Mouse (Mus musculus) liver, postnatal 0 days (tissue): ENCODE results near the gene Mrps7. TPM values are rescaled to one million over a fixed set of nuclear protein-coding genes. Genes with fewer than 3 reads are reported as not detected.

Experiments
- ATAC-seq: fragments of 200-750 bp; cut with Nextera tagmentation; 2 replicates; pipeline ENCODE4 v1.8.0; 2017; ENCODE audit warnings: mild to moderate bottlenecking, moderate library complexity
- DNase-seq: peaks from one replicate; pipeline ENCODE4 v3.0.0-alpha.2; 2016
- H3K27ac ChIP-seq: fragments of 300-500 bp; sonication (generic); 2 replicates; pipeline ENCODE4 v1.5.1; 2014; ENCODE audit warnings: antibody characterized with exemption, moderate library complexity, mild to moderate bottlenecking, low read depth
- H3K27me3 ChIP-seq: fragments of 300-500 bp; sonication (generic); 2 replicates; pipeline ENCODE4 v1.6.1; 2014; ENCODE audit warnings: low read length, control low read depth, mixed read lengths; ENCODE audit not compliant: insufficient read depth
- H3K36me3 ChIP-seq: fragments of 300-500 bp; sonication (generic); replicated peaks from 2 replicates; pipeline ENCODE4 v1.6.1; 2014; ENCODE audit warnings: mild to moderate bottlenecking, control low read depth, low read length, moderate library complexity, mixed read lengths; ENCODE audit not compliant: insufficient read depth
- H3K4me1 ChIP-seq: fragments of 300-500 bp; sonication (generic); 2 replicates; pipeline ENCODE4 v1.6.1; 2014; ENCODE audit warnings: antibody characterized with exemption, mild to moderate bottlenecking, control low read depth; ENCODE audit not compliant: insufficient read depth
- H3K4me2 ChIP-seq: fragments of 300-500 bp; sonication (generic); 2 replicates; pipeline ENCODE4 v1.6.1; 2014; ENCODE audit warnings: low read depth, mild to moderate bottlenecking, low read length, moderate library complexity, mixed read lengths
- H3K4me3 ChIP-seq: fragments of 300-500 bp; sonication (generic); 2 replicates; pipeline ENCODE4 v1.5.1; 2014; ENCODE audit warnings: low read depth, low read length
- H3K9ac ChIP-seq: fragments of 300-500 bp; sonication (generic); replicated peaks from 2 replicates; pipeline ENCODE4 v1.6.1; 2014; ENCODE audit warnings: mild to moderate bottlenecking, moderate library complexity
- H3K9me3 ChIP-seq: fragments of 300-500 bp; sonication (generic); 2 replicates; pipeline ENCODE4 v1.6.1; 2016; ENCODE audit warnings: mild to moderate bottlenecking, control low read depth, low read length, mixed read lengths
- CTCF ChIP-seq: sonication (generic); IDR thresholded peaks from 2 replicates; pipeline ENCODE4 v1.5.1; 2016; ENCODE audit warnings: antibody characterized with exemption, low read depth
- EP300 ChIP-seq: IDR thresholded peaks from 2 replicates; pipeline ENCODE4 v1.6.1; 2016; ENCODE audit warnings: antibody characterized with exemption, low read depth, mild to moderate bottlenecking
- WGBS: fragments of 180-500 bp; shearing (Covaris S2); extraction: QIAGEN DNeasy Blood & Tissue Kit; methylation state at CpG from one replicate; pipeline ENCODE4 v1.1.7; 2014; ENCODE audit not compliant: insufficient replicate concordance; 5-methylcytosine and 5-hydroxymethylcytosine counted together
- polyA plus RNA-seq: library from polyadenylated mRNA; unstranded; fragments of >200 nt; fragmentation: Nextera tagmentation; extraction: Ambion mirVana; gene quantifications from 2 replicates; pipeline ENCODE4 v1.2.1, GENCODE M21; 2015

The Mrps7 gene
- polyA plus RNA-seq, 1 experiment from 2014 or later: 48.9 TPM

- Histone ChIP-seq H3K4me2 (no peak overlapping the region), H3K27ac (no peak overlapping the region), H3K4me1 (no peaks in the 10 kb centered on the region), H3K9me3 (no peaks in the 10 kb centered on the region), H3K4me3 (no peak overlapping the region), H3K27me3 (no peaks in the 10 kb centered on the region), H3K9ac (no peak overlapping the region), H3K36me3 (peaks cover 88% of the 10 kb centered on the region)
- no peak for ATAC-seq
- no peak for DNase-seq
- TF ChIP-seq EP300: no peak
- TF ChIP-seq CTCF: no peak
- WGBS: 80% methylated on average over 10 of the region's 10 CpGs
Measured at GRCm38 (mm10) chr11:115582913-115583606, 20.7 kb upstream of the Mrps7 start.

- Histone ChIP-seq H3K36me3 (peaks cover 91% of the 10 kb centered on the region), H3K9me3 (no peaks in the 10 kb centered on the region), H3K4me1 (no peaks in the 10 kb centered on the region), H3K4me3 (no peak overlapping the region), H3K4me2 (no peak overlapping the region), H3K27me3 (no peaks in the 10 kb centered on the region), H3K27ac (no peak overlapping the region), H3K9ac (no peak overlapping the region)
- 86% methylated on average over 10 of the region's 10 CpGs for WGBS
- TF ChIP-seq EP300 (no peak), CTCF (no peak)
- no peak for ATAC-seq
- no peak for DNase-seq
Measured at GRCm38 (mm10) chr11:115584376-115585073, 19.2 kb upstream of the Mrps7 start.

- ATAC-seq: no peak
- no peaks in the 10 kb centered on the region for H3K4me1 ChIP-seq
- no peak for DNase-seq
- H3K4me2 ChIP-seq: no peak overlapping the region
- no peak overlapping the region for H3K4me3 ChIP-seq
- WGBS: 82% methylated on average over 7 of the region's 7 CpGs
- no peaks in the 10 kb centered on the region for H3K9me3 ChIP-seq
- TF ChIP-seq CTCF (no peak), EP300 (no peak)
- no peak overlapping the region for H3K9ac ChIP-seq
- H3K36me3 ChIP-seq: peaks cover 94% of the 10 kb centered on the region
- no peaks in the 10 kb centered on the region for H3K27me3 ChIP-seq
- H3K27ac ChIP-seq: no peak overlapping the region
Measured at GRCm38 (mm10) chr11:115585573-115586100, 18.1 kb upstream of the Mrps7 start.

GRCm38 (mm10) chr11:115586403-115586802 is 17.3 kb upstream of the Mrps7 start:
- no peak overlapping the region for H3K4me3 ChIP-seq
- H3K27me3 ChIP-seq: no peaks in the 10 kb centered on the region
- no peak for DNase-seq
- ATAC-seq: no peak
- H3K4me1 ChIP-seq: no peaks in the 10 kb centered on the region
- TF ChIP-seq CTCF (no peak), EP300 (no peak)
- H3K9ac ChIP-seq: no peak overlapping the region
- 83% methylated on average over 9 of the region's 9 CpGs for WGBS
- H3K27ac ChIP-seq: no peak overlapping the region
- H3K9me3 ChIP-seq: no peaks in the 10 kb centered on the region
- H3K36me3 ChIP-seq: peaks cover 94% of the 10 kb centered on the region
- no peak overlapping the region for H3K4me2 ChIP-seq

- 84% methylated on average over 9 of the region's 9 CpGs for WGBS
- Histone ChIP-seq H3K4me2 (no peak overlapping the region), H3K27me3 (no peaks in the 10 kb centered on the region), H3K27ac (no peak overlapping the region), H3K9me3 (no peaks in the 10 kb centered on the region), H3K9ac (no peak overlapping the region), H3K36me3 (peaks cover 90% of the 10 kb centered on the region), H3K4me3 (no peak overlapping the region), H3K4me1 (no peaks in the 10 kb centered on the region)
- no peak for ATAC-seq
- DNase-seq: no peak
- TF ChIP-seq EP300 (no peak), CTCF (no peak)
Measured at GRCm38 (mm10) chr11:115587984-115588383, 15.7 kb upstream of the Mrps7 start.

GRCm38 (mm10) chr11:115590526-115591075 is 13.1 kb upstream of the Mrps7 start:
- no peak overlapping the region for H3K4me2 ChIP-seq
- no peak overlapping the region for H3K27ac ChIP-seq
- DNase-seq (no peak), ATAC-seq (no peak)
- H3K4me3 ChIP-seq: no peak overlapping the region
- no peaks in the 10 kb centered on the region for H3K27me3 ChIP-seq
- no peaks in the 10 kb centered on the region for H3K9me3 ChIP-seq
- no peaks in the 10 kb centered on the region for H3K4me1 ChIP-seq
- peaks cover 79% of the 10 kb centered on the region for H3K36me3 ChIP-seq
- 85% methylated on average over 2 of the region's 2 CpGs for WGBS
- TF ChIP-seq CTCF (no peak), EP300 (no peak)
- H3K9ac ChIP-seq: no peak overlapping the region
